Mouse (Mus musculus): Measurements from ENCODE around the gene Pds5b.
"Not testable (repeated sequence)": the region's sequence is repeated elsewhere in the genome, so short reads cannot be mapped to it uniquely, and the experiment has no call there.

- TF ChIP-seq CTCF (IDR thresholded peaks at IDR 0.05; ENCODE audit: extremely low read depth, insufficient read depth, insufficient read length, insufficient replicate concordance); POLR2A (IDR thresholded peaks at IDR 0.05; ENCODE audit: low read depth, low read length): not testable (repeated sequence)
These were observed 14.1 kb upstream of the Pds5b start for GRCm38 (mm10) chr5:150659425-150659824.
